Mouse (Mus musculus): ENCODE results near the gene Vmn1r95. TPM values are rescaled to one million over a fixed set of nuclear protein-coding genes. Genes with fewer than 3 reads are reported as not detected.

The Vmn1r95 gene
- not detected for polyA plus RNA-seq (2017; shearing (Covaris generic))

DNA sequence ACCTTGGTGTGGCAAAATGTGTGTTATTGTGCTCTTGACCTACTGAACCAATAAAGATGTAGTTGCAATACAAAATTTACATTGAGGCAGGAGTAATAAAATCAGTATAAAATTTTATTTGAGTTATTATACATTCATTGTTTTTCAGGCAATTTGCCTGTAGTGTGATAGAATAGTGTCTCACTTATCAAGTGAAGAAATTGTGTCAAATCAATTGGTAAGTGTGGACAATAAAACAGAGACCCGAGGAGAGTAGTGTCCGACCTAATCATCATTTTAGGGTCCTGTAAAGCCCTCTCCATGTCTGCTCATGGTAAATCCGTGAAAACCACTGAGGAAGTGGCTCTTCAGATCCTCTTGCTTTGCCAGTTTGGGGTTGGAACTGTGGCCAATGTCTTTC is at the start of gene Vmn1r95:
Gene Vmn1r95 (plus strand): TSS at position 301 of the 400 bp plus-strand sequence.

DNA sequence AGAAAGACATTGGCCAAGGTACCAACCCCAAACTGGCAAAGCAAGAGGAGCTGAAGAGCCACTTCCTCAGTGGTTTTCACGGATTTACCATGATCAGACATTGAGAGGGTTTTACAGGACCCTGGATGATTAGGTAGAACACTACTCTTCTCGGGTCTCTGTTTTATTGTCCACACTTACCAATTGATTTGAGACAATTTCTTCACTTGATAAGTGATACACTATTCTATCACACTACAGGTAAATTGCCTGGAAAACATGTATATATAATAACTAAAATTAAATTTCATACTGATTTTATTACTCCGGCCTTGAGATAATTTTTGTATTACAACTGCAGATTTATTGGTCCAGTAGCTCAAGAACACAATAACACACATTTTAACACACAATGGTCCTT is 25.2 kb upstream of the Vmn1r95 start, which contains the start of gene Vmn1r94:
Gene Vmn1r94 (minus strand): TSS at position 101 of the 400 bp plus-strand sequence.

DNA sequence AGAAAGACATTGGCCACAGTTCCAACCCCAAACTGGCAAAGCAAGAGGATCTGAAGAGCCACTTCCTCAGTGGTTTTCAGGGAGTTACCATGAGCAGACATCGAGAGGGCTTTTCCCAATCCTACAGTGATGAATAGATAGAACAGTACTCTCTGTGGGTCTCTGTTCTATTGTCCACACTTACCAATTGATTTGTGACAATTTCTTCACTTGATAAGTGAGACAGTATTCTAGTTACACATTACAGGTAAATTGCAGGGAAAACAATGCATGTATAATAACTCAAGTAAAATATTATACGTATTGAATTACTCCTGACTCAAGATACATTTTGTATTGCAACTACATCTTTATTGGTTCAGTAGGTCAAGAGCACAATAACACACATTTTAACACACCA is 12.0 kb downstream of the Vmn1r95 start, which contains the start of gene Gm6164:
Gene Gm6164 (minus strand): TSS at position 101 of the 400 bp plus-strand sequence.

DNA sequence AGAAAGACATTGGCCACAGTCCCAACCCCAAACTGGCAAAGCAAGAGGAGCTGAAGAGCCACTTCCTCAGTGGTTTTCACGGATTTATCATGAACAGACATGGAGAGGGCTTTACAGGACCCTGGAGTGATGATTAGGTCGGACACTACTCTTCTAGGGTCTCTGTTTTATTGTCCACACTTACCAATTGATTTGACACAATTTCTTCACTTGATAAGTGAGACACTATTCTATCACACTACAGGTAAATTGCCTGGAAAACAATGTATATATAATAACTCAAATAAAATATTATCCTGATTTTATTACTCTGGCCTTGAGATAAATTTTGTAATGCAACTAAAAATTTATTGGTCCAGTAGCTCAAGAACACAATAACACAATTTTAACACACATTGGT is 40.2 kb downstream of the Vmn1r95 start, which contains the start of gene Gm4498:
Gene Gm4498 (minus strand): TSS at position 101 of the 400 bp plus-strand sequence.

Other genes with a start within 250 kb of the Vmn1r95 start
- 10 to 100 TPM; 33.0 to 37.6 TPM for gene Igsf23, start 243.0 kb upstream of the Vmn1r95 start, polyA plus RNA-seq (2017; shearing (Covaris generic))
- not detected for gene Ceacam20, start 228.3 kb upstream of the Vmn1r95 start, polyA plus RNA-seq (2017; shearing (Covaris generic))
- under 1 TPM in 1 of 2 experiments, not detected in 1; 0.44 TPM for gene Nlrp9b, start 202.2 kb upstream of the Vmn1r95 start, polyA plus RNA-seq (2017; shearing (Covaris generic))
- under 1 TPM; 0.11 to 0.22 TPM for gene Vmn1r91, start 94.0 kb upstream of the Vmn1r95 start, polyA plus RNA-seq (2017; shearing (Covaris generic))
- gene Gm16442, start 71.1 kb upstream of the Vmn1r95 start, polyA plus RNA-seq (2017; shearing (Covaris generic)) = not detected
- not detected for gene Vmn1r93, start 54.6 kb upstream of the Vmn1r95 start, polyA plus RNA-seq (2017; shearing (Covaris generic))
- gene Vmn1r94, start 25.3 kb upstream of the Vmn1r95 start, polyA plus RNA-seq (2017; shearing (Covaris generic)) = not detected
- gene Gm6164, start 11.9 kb downstream of the Vmn1r95 start, polyA plus RNA-seq (2017; shearing (Covaris generic)) = not detected
- not detected for gene Gm4498, start 40.1 kb downstream of the Vmn1r95 start, polyA plus RNA-seq (2017; shearing (Covaris generic))
- under 1 TPM in 1 of 2 experiments, not detected in 1; 0.36 TPM for gene Gm5890, start 69.1 kb downstream of the Vmn1r95 start, polyA plus RNA-seq (2017; shearing (Covaris generic))
- not detected for gene Gm4133, start 140.4 kb downstream of the Vmn1r95 start, polyA plus RNA-seq (2017; shearing (Covaris generic))
- not detected for gene Gm5728, start 181.7 kb downstream of the Vmn1r95 start, polyA plus RNA-seq (2017; shearing (Covaris generic))
- gene Vmn1r100, start 224.2 kb downstream of the Vmn1r95 start, polyA plus RNA-seq (2017; shearing (Covaris generic)) = not detected
- gene Vmn1r101, start 248.9 kb downstream of the Vmn1r95 start, polyA plus RNA-seq (2017; shearing (Covaris generic)) = not detected